Comparison of ENCODE assay signal across 10 mouse cellular contexts in the genomic region with DNA sequence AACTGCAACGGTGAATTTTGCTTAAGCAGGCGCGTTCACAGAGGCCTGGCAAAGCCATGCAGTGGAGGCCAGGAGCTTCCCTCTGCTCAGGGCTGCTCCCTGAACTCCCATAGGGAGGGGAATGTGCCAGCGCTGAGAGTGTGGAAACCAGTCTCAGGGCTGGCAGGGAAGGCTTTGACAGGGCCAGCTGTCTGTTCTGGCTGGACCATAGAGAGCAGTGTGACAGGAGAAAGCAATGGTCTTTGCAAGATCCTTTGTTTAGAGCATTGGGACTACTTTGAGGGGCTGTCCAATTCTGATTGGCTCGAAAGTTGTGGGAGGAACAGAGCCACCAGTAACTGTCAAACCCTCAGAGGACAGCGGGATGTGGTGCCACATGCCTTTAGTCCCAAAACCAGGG. TPM values are rescaled to one million over a fixed set of nuclear protein-coding genes. Genes with fewer than 3 reads are reported as not detected.
DNase-seq lines count a peak whose midpoint lies in the region; ATAC-seq and TF ChIP-seq lines count a peak whose summit lies in the region.
"Had no signal": no experiment of that assay in that cellular context is flagged by ENCODE, and none has a peak within 500 bp of the region (broad histone marks: within the 10 kb centered on the region; RNA-seq: fewer than 3 reads in every experiment).

No protein-coding gene starts in this region.

- 36% methylated on average over 6 of the region's 6 CpGs for WGBS in hindbrain, embryonic 13.5 days
- 46% methylated on average over 6 of the region's 6 CpGs for WGBS in midbrain, embryonic 16.5 days

- H3K9me3 ChIP-seq in hindbrain, embryonic 13.5 days, result no peaks in the 10 kb centered on the region
- no peaks in the 10 kb centered on the region for H3K9me3 ChIP-seq in midbrain, embryonic 16.5 days (replicated peaks; ENCODE audit: control insufficient read depth, low read length, poor library complexity, severe bottlenecking)

- peak; percentile 67; the same call in 1 of the 2 replicates for ATAC-seq in hindbrain, embryonic 13.5 days (ENCODE audit: low FRiP score)
- 0 out of 2 replicates have a peak, but pooled peaks have one; percentile 33 for ATAC-seq in midbrain, embryonic 16.5 days
- ATAC-seq in erythroblast, adult 5-6 weeks (replicated peaks; ENCODE audit: low FRiP score, poor library complexity, severe bottlenecking), result no peak
- ATAC-seq: Patski had no signal

- no peak overlapping the region for H3K9ac ChIP-seq in hindbrain, embryonic 13.5 days
- H3K9ac ChIP-seq in midbrain, embryonic 16.5 days (ENCODE audit: low read depth, low read length), result no peak overlapping the region
- H3K9ac ChIP-seq: liver, embryonic 14.5 days had no signal

- no peak overlapping the region for H3K4me2 ChIP-seq in hindbrain, embryonic 13.5 days
- H3K4me2 ChIP-seq in midbrain, embryonic 16.5 days (ENCODE audit: low read length), result no peak overlapping the region

- no peak for TF ChIP-seq POLR2A in embryonic fibroblast, embryonic 13.5 days (IDR thresholded peaks at IDR 0.05; ENCODE audit: low read depth, low read length)

- peak overlapping the region; percentile 43 for H3K27ac ChIP-seq in embryonic fibroblast, embryonic 13.5 days (ENCODE audit: insufficient read depth, low read length)
- peak overlapping the region; percentile 25; the same call in 1 of the 2 replicates for H3K27ac ChIP-seq in hindbrain, embryonic 13.5 days
- H3K27ac ChIP-seq in midbrain, embryonic 16.5 days (ENCODE audit: low read length), result no peak overlapping the region; the same call in 1 of the 2 replicates
- H3K27ac ChIP-seq: liver, embryonic 14.5 days had no signal

- no peak overlapping the region for H3K4me3 ChIP-seq in embryonic fibroblast, embryonic 13.5 days (ENCODE audit: insufficient read depth, low read length)
- no peak overlapping the region for H3K4me3 ChIP-seq in hindbrain, embryonic 13.5 days
- H3K4me3 ChIP-seq in midbrain, embryonic 16.5 days (ENCODE audit: low read depth, low read length), result no peak overlapping the region

- H3K27me3 ChIP-seq in hindbrain, embryonic 13.5 days, result no peaks in the 10 kb centered on the region
- no peaks in the 10 kb centered on the region for H3K27me3 ChIP-seq in midbrain, embryonic 16.5 days (ENCODE audit: control insufficient read depth, insufficient read depth, low read depth, low read length)
- H3K27me3 ChIP-seq: Patski had no signal

- peak; percentile 86 for DNase-seq in left cerebral cortex, postnatal 4 days
- DNase-seq in left cerebral cortex, postnatal 10 days (ENCODE audit: extremely low spot score in 1 of 2, low spot score in 2 of 2), result no peak
- no peak for DNase-seq in urinary bladder, adult 18-20 months (ENCODE audit: low spot score in 2 of 2)
- DNase-seq in cerebellum, adult 18-20 months, result no peak

- H3K4me1 ChIP-seq in embryonic fibroblast, embryonic 13.5 days (ENCODE audit: control insufficient read depth, insufficient read depth, low read length), result peaks cover 21% of the 10 kb centered on the region
- H3K4me1 ChIP-seq in hindbrain, embryonic 13.5 days (replicated peaks), result peaks cover 26% of the 10 kb centered on the region
- 0 out of 2 replicates have a peak, but pooled peaks cover 2% of the 10 kb centered on the region for H3K4me1 ChIP-seq in midbrain, embryonic 16.5 days (ENCODE audit: control insufficient read depth, insufficient read depth, low read length)

- H3K36me3 ChIP-seq in hindbrain, embryonic 13.5 days, result no peaks in the 10 kb centered on the region
- H3K36me3 ChIP-seq in midbrain, embryonic 16.5 days (ENCODE audit: control insufficient read depth, insufficient read depth, low read length), result no peaks in the 10 kb centered on the region

- intact Hi-C loops in left cerebral cortex, postnatal 4 days (cut with DNase I), result no loop called here
- intact Hi-C loops in left cerebral cortex, postnatal 10 days (cut with DNase I), result no loop called here

- no peak for TF ChIP-seq CTCF in embryonic fibroblast, embryonic 13.5 days (IDR thresholded peaks at IDR 0.05; ENCODE audit: borderline replicate concordance, insufficient read depth, low read length)

RNA-seq across cellular contexts. Expression of a gene that starts 5.9 kb away (rescaled TPM):
- 1 to 10 TPM; 6.0 to 7.1 TPM for total RNA-seq in left cerebral cortex, postnatal 4 days (2021)
- total RNA-seq in left cerebral cortex, postnatal 10 days (2021), result 1 to 10 TPM; 3.0 to 4.4 TPM
- 952 and 959 TPM in 2 replicates for polyA plus RNA-seq in embryonic fibroblast, embryonic 13.5 days (2011; ENCODE audit: insufficient read length, low read depth, missing spikeins)
- polyA plus RNA-seq in hindbrain, embryonic 13.5 days (2015; fragmentation: Nextera tagmentation; extraction: Ambion mirVana), result 11.1 and 12.2 TPM in 2 replicates
- 7.5 TPM in 2 replicates for polyA plus RNA-seq in midbrain, embryonic 16.5 days (2015; fragmentation: Nextera tagmentation; extraction: Ambion mirVana)
- 0.42 and 2.3 TPM in 2 replicates for total RNA-seq in erythroblast, adult 5-6 weeks (2015; ENCODE audit: low replicate concordance)
- total RNA-seq in erythroblast, adult 5-6 weeks (2017; ENCODE audit: low replicate concordance), result 2.1 TPM in 1 of 2 replicates, not detected in the other

RNA-seq across cellular contexts. Expression of a gene that starts 58.0 kb away (rescaled TPM):
- not detected for total RNA-seq in left cerebral cortex, postnatal 4 days (2021)
- total RNA-seq in left cerebral cortex, postnatal 10 days (2021), result not detected
- polyA plus RNA-seq in embryonic fibroblast, embryonic 13.5 days (2011; ENCODE audit: insufficient read length, low read depth, missing spikeins), result 1.1 and 4.3 TPM in 2 replicates
- polyA plus RNA-seq in hindbrain, embryonic 13.5 days (2015; fragmentation: Nextera tagmentation; extraction: Ambion mirVana), result 0.16 and 0.26 TPM in 2 replicates
- not detected in 2 replicates for polyA plus RNA-seq in midbrain, embryonic 16.5 days (2015; fragmentation: Nextera tagmentation; extraction: Ambion mirVana)
- total RNA-seq in erythroblast, adult 5-6 weeks (2015; ENCODE audit: low replicate concordance), result not detected in 2 replicates
- not detected in 2 replicates for total RNA-seq in erythroblast, adult 5-6 weeks (2017; ENCODE audit: low replicate concordance)
- polyA plus RNA-seq: liver, embryonic 14.5 days; Patski had no signal
